Mouse (Mus musculus): ENCODE measurements around the gene Dst. TPM values are rescaled to one million over a fixed set of nuclear protein-coding genes. Genes with fewer than 3 reads are reported as not detected.
A peak's percentile ranks its signal among the peaks of the same experiment; 100 is the strongest.

Gene Dst
- polyA plus RNA-seq, 1 experiment from 2014 or later, result 17.9 TPM

DNA sequence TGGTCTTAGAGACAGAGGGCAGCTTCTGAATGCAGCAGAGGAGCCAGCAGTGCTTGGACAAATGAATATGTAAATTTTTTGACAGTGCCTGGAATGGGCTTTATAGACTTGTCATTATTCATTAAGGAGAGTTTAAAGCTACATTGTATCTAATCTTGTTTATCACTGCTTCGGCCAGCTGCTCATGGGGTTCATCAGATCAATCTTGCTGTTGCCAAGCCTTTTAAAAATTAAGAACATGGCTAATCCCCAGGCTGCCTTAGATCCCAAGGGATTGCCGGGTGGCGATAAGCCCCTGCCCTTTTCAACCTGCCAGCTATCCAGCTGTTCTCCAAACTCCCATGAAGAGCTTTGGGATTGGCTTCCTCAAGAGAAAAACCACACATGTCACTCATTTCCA is 303.7 kb downstream of the Dst start:
- peaks cover 88% of the 10 kb centered on the region for H3K36me3 ChIP-seq

DNA sequence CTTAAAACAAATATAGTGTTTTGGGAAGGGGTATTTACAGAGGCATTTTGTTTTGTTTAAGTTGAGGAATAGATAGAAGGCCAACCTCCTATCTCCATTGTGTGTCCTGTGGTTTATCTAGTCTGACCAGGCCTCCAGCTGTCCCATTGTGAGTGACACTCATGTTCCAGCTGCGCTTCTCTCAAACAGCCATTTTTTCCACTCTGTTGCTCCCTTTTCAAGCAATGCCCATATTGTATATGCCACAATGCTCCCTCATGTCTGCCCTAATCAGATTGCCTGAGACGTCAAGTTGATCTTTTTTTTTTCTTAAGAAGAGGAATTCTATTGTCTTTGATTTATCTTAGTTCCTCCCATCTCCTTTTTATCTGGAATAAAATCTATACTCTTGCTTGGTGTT is 308.4 kb downstream of the Dst start:
- H3K27me3 ChIP-seq (replicated peaks), result no peaks in the 10 kb centered on the region
- no peaks in the 10 kb centered on the region for H3K9me3 ChIP-seq
- H3K36me3 ChIP-seq, result peaks cover 91% of the 10 kb centered on the region
- H3K4me3 ChIP-seq, result no peak overlapping the region
- no peak overlapping the region for H3K27ac ChIP-seq (replicated peaks)
- 59% methylated on average over 2 of the region's 2 CpGs for WGBS
- no peak overlapping the region for H3K9ac ChIP-seq
- H3K4me1 ChIP-seq, result no peaks in the 10 kb centered on the region
- ATAC-seq (ENCODE audit: extremely low read depth, insufficient number of reproducible peaks, low FRiP score, low TSS enrichment), result no peak
- H3K4me2 ChIP-seq, result no peak overlapping the region

More for the DNA sequence above, 303.7 kb downstream of the Dst start:
- H3K9ac ChIP-seq, result no peak overlapping the region
- peaks cover 6% of the 10 kb centered on the region for H3K4me1 ChIP-seq
- no peak overlapping the region for H3K4me2 ChIP-seq
- ATAC-seq (ENCODE audit: extremely low read depth, insufficient number of reproducible peaks, low FRiP score, low TSS enrichment), result no peak
- WGBS, result 78% methylated on average over 3 of the region's 3 CpGs
- no peak overlapping the region for H3K27ac ChIP-seq (replicated peaks)
- no peaks in the 10 kb centered on the region for H3K27me3 ChIP-seq (replicated peaks)
- no peak overlapping the region for H3K4me3 ChIP-seq
- H3K9me3 ChIP-seq, result no peaks in the 10 kb centered on the region

DNA sequence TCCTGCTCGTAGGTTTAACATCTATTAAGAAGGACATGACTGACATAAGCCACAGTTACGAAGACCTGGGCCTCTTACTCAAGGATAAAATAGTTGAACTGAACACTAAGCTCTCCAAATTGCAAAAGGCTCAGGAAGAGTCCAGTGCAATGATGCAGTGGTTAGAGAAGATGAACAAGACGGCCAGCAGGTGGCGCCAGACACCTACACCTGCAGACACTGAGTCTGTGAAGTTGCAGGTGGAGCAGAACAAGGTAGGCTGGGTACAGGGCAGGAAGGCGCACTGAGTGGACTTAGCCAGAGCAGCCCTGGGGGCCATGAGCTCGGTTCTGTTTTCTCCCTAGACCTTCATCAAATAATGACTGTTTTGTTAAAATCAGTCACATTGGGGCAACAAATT is 310.3 kb downstream of the Dst start:
- Histone ChIP-seq H3K36me3 (peaks cover 89% of the 10 kb centered on the region), H3K27me3 (replicated peaks) (no peaks in the 10 kb centered on the region), H3K9ac (no peak overlapping the region), H3K27ac (replicated peaks) (no peak overlapping the region), H3K4me3 (no peak overlapping the region), H3K4me2 (no peak overlapping the region), H3K4me1 (no peaks in the 10 kb centered on the region), H3K9me3 (no peaks in the 10 kb centered on the region)
- WGBS, result 29% methylated on average over 6 of the region's 6 CpGs
- ATAC-seq (ENCODE audit: extremely low read depth, insufficient number of reproducible peaks, low FRiP score, low TSS enrichment), result no peak

DNA sequence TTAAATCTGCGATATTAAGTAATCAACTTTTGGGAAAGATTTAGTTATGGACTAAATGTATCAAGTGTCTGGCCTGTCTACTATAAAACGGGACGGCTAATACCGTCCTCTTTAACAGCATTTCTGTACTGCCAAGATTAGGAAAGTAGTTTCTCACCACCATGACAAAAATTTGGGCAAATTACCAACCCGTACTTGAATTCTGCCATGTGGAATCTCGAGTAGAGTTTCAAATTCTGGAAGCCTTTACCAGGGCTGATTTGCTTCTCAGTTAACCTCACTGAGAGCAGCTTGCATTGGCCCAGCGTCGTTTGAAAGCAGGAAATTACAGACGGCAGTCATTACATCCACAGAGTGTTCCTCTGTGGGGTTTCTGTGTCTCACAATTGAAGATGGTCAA is 310.8 kb downstream of the Dst start:
- 81% methylated on average over 9 of the region's 9 CpGs for WGBS
- no peak overlapping the region for H3K27ac ChIP-seq (replicated peaks)
- no peaks in the 10 kb centered on the region for H3K9me3 ChIP-seq
- H3K4me3 ChIP-seq, result no peak overlapping the region
- no peaks in the 10 kb centered on the region for H3K27me3 ChIP-seq (replicated peaks)
- ATAC-seq (ENCODE audit: extremely low read depth, insufficient number of reproducible peaks, low FRiP score, low TSS enrichment), result no peak
- no peak overlapping the region for H3K9ac ChIP-seq
- no peak overlapping the region for H3K4me2 ChIP-seq
- H3K4me1 ChIP-seq, result no peaks in the 10 kb centered on the region
- H3K36me3 ChIP-seq, result peaks cover 89% of the 10 kb centered on the region

GRCm38 (mm10) chr1:34220094-34220601 is 312.1 kb downstream of the Dst start:
- whole genome bisulfite sequencing, result 77% methylated on average over 11 of the region's 11 CpGs
- ATAC-seq (ENCODE audit: extremely low read depth, insufficient number of reproducible peaks, low FRiP score, low TSS enrichment), result no peak
- no peak overlapping the region for H3K27ac ChIP-seq (replicated peaks)
- H3K27me3 ChIP-seq (replicated peaks), result no peaks in the 10 kb centered on the region
- no peaks in the 10 kb centered on the region for H3K9me3 ChIP-seq
- peaks cover 91% of the 10 kb centered on the region for H3K36me3 ChIP-seq
- no peaks in the 10 kb centered on the region for H3K4me1 ChIP-seq
- H3K4me3 ChIP-seq, result no peak overlapping the region
- H3K4me2 ChIP-seq, result no peak overlapping the region
- no peak overlapping the region for H3K9ac ChIP-seq

- 87% methylated on average over 11 of the region's 11 CpGs for WGBS
- no peak for ATAC-seq (ENCODE audit: extremely low read depth, insufficient number of reproducible peaks, low FRiP score, low TSS enrichment)
- peaks cover 96% of the 10 kb centered on the region for H3K36me3 ChIP-seq
Observed at GRCm38 (mm10) chr1:34223866-34224265, 315.8 kb downstream of the Dst start.

GRCm38 (mm10) chr1:34227676-34228075 is 319.7 kb downstream of the Dst start:
- H3K36me3 ChIP-seq, result peaks cover 79% of the 10 kb centered on the region

More at GRCm38 (mm10) chr1:34223866-34224265, 315.8 kb downstream of the Dst start:
- H3K4me1 ChIP-seq, result no peaks in the 10 kb centered on the region
- no peak overlapping the region for H3K27ac ChIP-seq (replicated peaks)
- no peak overlapping the region for H3K4me3 ChIP-seq
- no peaks in the 10 kb centered on the region for H3K27me3 ChIP-seq (replicated peaks)
- no peaks in the 10 kb centered on the region for H3K9me3 ChIP-seq
- H3K4me2 ChIP-seq, result no peak overlapping the region
- H3K9ac ChIP-seq, result no peak overlapping the region

GRCm38 (mm10) chr1:34231041-34231440 is 323.0 kb downstream of the Dst start:
- no peak overlapping the region for H3K9ac ChIP-seq
- H3K4me3 ChIP-seq, result no peak overlapping the region
- no peak for ATAC-seq (ENCODE audit: extremely low read depth, insufficient number of reproducible peaks, low FRiP score, low TSS enrichment)
- no peaks in the 10 kb centered on the region for H3K9me3 ChIP-seq
- WGBS, result 83% methylated on average over 2 of the region's 2 CpGs
- no peaks in the 10 kb centered on the region for H3K27me3 ChIP-seq (replicated peaks)
- H3K4me1 ChIP-seq, result peaks cover 3% of the 10 kb centered on the region
- no peak overlapping the region for H3K27ac ChIP-seq (replicated peaks)
- H3K4me2 ChIP-seq, result no peak overlapping the region
- H3K36me3 ChIP-seq, result peaks cover 46% of the 10 kb centered on the region

More at GRCm38 (mm10) chr1:34227676-34228075, 319.7 kb downstream of the Dst start:
- no peak overlapping the region for H3K4me2 ChIP-seq
- H3K4me3 ChIP-seq, result no peak overlapping the region
- H3K27ac ChIP-seq (replicated peaks), result no peak overlapping the region
- ATAC-seq (ENCODE audit: extremely low read depth, insufficient number of reproducible peaks, low FRiP score, low TSS enrichment), result no peak
- WGBS, result 73% methylated on average over 8 of the region's 8 CpGs
- no peaks in the 10 kb centered on the region for H3K4me1 ChIP-seq
- no peaks in the 10 kb centered on the region for H3K9me3 ChIP-seq
- no peak overlapping the region for H3K9ac ChIP-seq
- H3K27me3 ChIP-seq (replicated peaks), result no peaks in the 10 kb centered on the region

DNA sequence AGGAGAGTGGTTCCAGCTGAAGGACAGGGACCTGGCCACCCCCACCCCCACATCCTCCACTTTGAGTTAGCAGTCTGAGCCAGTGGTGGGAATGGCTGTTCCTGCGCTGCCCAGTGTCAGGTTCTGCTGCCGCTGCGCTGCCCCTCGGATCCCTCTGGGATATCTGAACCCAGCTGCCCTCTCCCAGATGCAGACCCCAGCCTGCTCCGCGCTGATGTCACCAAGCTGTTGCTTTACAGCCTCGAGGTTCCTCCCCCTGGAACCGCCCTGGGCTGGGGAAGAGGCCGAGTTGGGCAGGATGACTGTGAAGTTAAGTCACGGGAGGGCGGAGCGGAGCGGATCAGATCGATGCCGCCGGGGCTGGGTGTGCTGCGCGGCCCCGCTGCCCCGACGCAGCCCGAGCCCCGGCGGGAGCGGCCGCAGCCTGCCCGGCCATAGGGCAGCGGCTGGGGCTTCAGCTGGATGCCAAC is 328.3 kb downstream of the Dst start:
- Histone ChIP-seq H3K4me3 (peak overlapping the region; percentile 66), H3K36me3 (peaks cover 11% of the 10 kb centered on the region), H3K27ac (replicated peaks) (peak overlapping the region; percentile 50), H3K9ac (peak overlapping the region; percentile 86), H3K4me1 (peaks cover 45% of the 10 kb centered on the region), H3K4me2 (peak overlapping the region; percentile 94), H3K27me3 (replicated peaks) (no peaks in the 10 kb centered on the region), H3K9me3 (no peaks in the 10 kb centered on the region)
- WGBS, result under 1% methylated on average over 28 of the region's 28 CpGs
- ATAC-seq (ENCODE audit: extremely low read depth, insufficient number of reproducible peaks, low FRiP score, low TSS enrichment), result peak; percentile 79; the same call in 1 of the 2 replicates

DNA sequence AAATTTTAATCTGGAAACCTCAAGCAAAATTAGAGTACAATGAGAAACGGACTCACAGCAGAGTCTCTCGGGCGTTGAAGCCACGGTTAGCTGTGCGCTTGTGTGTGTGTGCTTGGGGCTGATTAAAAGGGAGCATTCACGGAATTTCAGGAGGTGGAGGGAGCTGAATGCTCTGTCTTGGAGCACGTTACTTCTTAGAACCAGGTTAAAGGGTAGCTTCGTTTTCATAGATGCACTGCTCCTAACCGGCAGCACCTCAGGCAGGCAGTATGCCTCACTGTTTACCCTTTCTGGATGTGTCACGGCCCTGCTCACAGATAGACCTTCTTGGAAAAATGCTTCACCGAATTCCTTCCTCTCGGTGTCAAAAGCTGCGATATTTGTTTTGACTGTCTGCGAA is 329.2 kb downstream of the Dst start:
- Histone ChIP-seq H3K9ac (peak overlapping the region; percentile 86), H3K9me3 (no peaks in the 10 kb centered on the region), H3K4me1 (peaks cover 45% of the 10 kb centered on the region), H3K27ac (replicated peaks) (no peak overlapping the region), H3K4me3 (peak overlapping the region; percentile 66), H3K4me2 (peak overlapping the region; percentile 94), H3K36me3 (peaks cover 13% of the 10 kb centered on the region; the same call in 1 of the 2 replicates), H3K27me3 (replicated peaks) (no peaks in the 10 kb centered on the region)
- no peak for ATAC-seq (ENCODE audit: extremely low read depth, insufficient number of reproducible peaks, low FRiP score, low TSS enrichment)
- WGBS, result 42% methylated on average over 14 of the region's 14 CpGs

- no peak for ATAC-seq (ENCODE audit: extremely low read depth, insufficient number of reproducible peaks, low FRiP score, low TSS enrichment)
- Histone ChIP-seq H3K4me3 (peak overlapping the region; percentile 66), H3K27me3 (replicated peaks) (no peaks in the 10 kb centered on the region), H3K9ac (peak overlapping the region; percentile 86), H3K4me2 (peak overlapping the region; percentile 94), H3K4me1 (peaks cover 45% of the 10 kb centered on the region), H3K36me3 (peaks cover 17% of the 10 kb centered on the region), H3K9me3 (no peaks in the 10 kb centered on the region), H3K27ac (replicated peaks) (no peak overlapping the region)
- WGBS, result 55% methylated on average over 12 of the region's 12 CpGs
Observed at GRCm38 (mm10) chr1:34237689-34238091, 329.7 kb downstream of the Dst start.

DNA sequence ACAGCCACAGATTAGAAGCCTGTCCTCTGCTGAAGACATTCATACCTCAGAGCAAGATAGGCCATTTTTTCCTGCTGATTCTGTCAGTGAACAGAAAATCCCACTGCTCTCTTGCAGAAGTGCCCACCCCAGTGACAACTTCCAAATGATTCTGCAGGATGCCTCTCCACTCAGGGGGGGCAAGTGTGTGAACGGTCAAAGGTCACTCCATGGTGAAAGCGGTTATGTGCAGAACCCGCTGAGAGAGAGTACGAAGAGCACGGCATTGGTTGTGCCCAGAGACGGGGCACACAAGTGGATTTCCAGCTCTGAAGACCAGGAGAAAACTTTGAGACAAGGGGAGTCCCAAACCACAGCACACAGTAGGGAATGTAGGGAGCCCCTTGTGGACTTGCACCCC is 330.2 kb downstream of the Dst start:
- 83% methylated on average over 6 of the region's 6 CpGs for WGBS

More for the DNA sequence above, 330.2 kb downstream of the Dst start:
- no peak overlapping the region for H3K27ac ChIP-seq (replicated peaks)
- ATAC-seq (ENCODE audit: extremely low read depth, insufficient number of reproducible peaks, low FRiP score, low TSS enrichment), result no peak
- H3K27me3 ChIP-seq (replicated peaks), result no peaks in the 10 kb centered on the region
- no peak overlapping the region; the same call in 1 of the 2 replicates for H3K9ac ChIP-seq
- H3K4me2 ChIP-seq, result peak overlapping the region; percentile 94
- H3K36me3 ChIP-seq, result peaks cover 22% of the 10 kb centered on the region
- H3K9me3 ChIP-seq, result no peaks in the 10 kb centered on the region
- H3K4me3 ChIP-seq, result peak overlapping the region; percentile 66; the same call in 1 of the 2 replicates
- peaks cover 45% of the 10 kb centered on the region for H3K4me1 ChIP-seq

Data from heart, embryonic 13.5 days (tissue).